Mouse (Mus musculus) heart, adult 18-20 months (tissue): Measurements from ENCODE around the gene Ildr1. TPM values are rescaled to one million over a fixed set of nuclear protein-coding genes. Genes with fewer than 3 reads are reported as not detected.

ENCODE experiments used
- DNase-seq, 2 experiments: peaks; one replicate each; pipeline ENCODE4 v3.0.0; 2021 to 2022; ENCODE audit warnings: mixed read lengths in 1 of 2
- long read RNA-seq, 2 experiments: library from polyadenylated mRNA; stranded (forward); transcript quantifications; one replicate each; pipeline ENCODE4 v2.0.0; 2021
- total RNA-seq, 2 experiments: library from RNA; stranded (reverse); gene quantifications; 2 replicates each; pipeline ENCODE4 v1.2.3; 2021

Gene Ildr1
- under 1 TPM in 1 of 2 experiments, not detected in 1; 0.44 TPM for total RNA-seq
- long read RNA-seq, experiment 1, result 0 reads
- long read RNA-seq, experiment 2, result 0 reads

- no peak for DNase-seq
These were observed at the start of gene Ildr1 for GRCm38 (mm10) chr16:36693818-36694413. Gene Ildr1, plus strand, starts transcription at chr16:36693978.

GRCm38 (mm10) chr16:36645124-36645523 lies 48.7 kb upstream of the Ildr1 start:
- no peak for DNase-seq

DNA sequence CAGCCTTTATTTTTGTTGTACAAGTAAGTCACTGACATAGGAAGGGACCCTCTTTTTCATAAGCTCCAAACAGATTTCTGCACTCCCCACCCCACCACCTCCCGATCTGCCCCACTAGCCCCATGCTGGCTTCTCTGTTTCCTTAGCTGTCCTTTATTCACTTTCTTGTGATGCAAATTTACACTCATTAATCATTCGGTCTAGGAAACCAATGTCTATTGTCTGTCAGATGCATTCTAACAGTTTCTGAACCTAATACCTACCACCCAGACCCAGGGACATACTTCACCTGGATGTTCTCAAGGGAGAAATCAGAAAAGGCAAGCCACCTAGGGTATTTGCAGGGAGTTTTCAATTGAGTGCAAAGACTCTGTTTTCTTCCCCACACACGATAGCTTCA lies 44.5 kb upstream of the Ildr1 start:
- no peak for DNase-seq

DNA sequence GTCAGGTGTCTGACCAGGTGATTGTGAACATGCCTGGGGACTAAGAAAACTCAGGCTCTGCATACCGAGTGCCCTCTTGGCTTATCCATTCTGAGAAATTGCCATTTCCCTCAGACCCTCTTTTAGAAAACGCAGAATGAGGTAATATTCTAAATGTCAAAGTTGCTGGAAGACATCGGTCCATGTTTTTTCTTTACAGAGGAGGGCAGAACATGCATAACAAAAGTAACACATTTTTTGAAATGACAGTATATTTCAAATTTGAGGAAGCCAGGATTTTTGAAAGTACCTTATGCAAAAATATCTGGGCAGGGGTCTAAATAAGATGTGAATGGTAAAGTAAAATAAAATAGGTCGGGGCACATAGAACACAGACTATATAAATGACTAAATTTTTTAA lies 43.3 kb upstream of the Ildr1 start:
- no peak for DNase-seq

- no peak for DNase-seq
These were observed 42.5 kb upstream of the Ildr1 start for GRCm38 (mm10) chr16:36651174-36651766.

- DNase-seq, result no peak
These were observed 38.6 kb upstream of the Ildr1 start for GRCm38 (mm10) chr16:36655199-36655598.

DNA sequence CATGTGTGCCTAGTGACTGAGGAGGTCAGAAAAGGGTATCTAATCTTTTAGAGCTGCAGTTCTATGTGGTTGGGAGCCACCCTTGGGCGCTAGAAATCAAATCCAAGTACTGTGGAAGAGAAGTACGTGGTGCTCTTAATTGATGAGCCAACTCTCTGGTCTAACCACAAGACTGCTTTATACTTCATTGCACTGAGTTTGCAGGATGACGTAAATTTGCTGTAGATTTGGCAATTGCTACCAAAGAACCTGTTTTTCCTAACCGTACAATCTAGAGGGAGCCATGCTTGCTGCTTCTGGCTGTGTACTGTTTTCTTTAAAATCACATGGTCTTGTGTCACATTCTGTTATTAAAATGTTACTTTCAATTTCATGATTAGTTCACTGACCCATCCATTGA lies 37.9 kb upstream of the Ildr1 start:
- DNase-seq, result no peak

DNA sequence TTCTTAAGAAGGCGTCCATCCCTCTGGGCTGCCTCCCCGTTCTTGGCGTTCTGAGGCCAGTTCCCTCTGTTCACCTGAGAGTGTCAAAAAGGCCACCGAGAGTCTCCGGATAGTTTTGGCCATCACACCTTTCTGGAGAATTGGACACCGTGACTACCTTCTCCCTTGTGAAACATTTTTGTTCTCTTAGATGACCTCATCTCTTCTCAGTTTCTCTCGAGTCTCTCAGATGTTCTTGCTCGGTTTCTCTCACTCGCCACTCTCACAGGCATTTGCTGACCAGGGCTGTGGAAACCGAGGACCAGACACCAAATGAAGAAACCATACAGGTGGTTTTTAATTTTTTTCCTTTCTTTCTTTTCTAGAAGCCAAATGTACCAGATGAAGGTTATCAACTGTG lies 32.4 kb upstream of the Ildr1 start:
- DNase-seq, result no peak

DNA sequence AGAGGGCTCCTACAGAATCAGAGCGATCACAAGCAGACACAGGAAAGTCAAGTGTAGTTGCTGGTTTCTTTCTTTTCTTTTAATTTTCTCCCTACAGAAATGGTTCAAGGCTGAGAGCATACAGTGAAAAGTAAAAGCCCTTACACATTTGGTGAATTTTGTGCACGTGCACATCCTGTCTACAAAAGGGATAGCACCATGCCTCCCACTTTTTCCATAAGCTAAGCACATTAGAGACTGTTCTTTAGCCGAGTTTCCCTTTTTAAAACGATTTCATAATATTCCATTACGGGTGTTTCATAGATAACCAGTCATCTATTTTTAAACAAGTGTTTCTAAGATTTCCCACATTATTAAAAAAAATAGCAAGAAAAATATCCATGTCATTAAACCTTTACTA lies 30.3 kb upstream of the Ildr1 start:
- DNase-seq, result no peak

DNA sequence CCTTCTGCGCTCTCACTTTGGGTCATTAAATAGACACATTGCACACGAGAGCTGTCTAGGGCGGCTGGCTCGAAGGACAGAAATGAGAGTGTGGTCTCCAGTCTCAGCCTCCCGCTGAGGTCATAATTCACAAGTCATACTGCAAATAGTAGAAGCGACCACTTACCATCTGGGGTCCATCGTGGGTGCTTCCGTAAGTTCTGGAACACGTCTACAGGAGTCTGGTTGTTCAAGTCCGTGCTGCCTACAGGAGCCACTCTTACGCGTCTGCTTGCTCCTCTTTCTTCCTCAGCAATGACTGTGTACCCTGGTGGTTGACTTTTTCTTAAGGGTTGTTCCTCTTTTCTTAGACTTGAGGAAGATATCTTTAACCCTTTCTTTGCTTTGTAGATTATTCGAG lies 28.0 kb upstream of the Ildr1 start, which contains the start of gene Cd86:
Cd86 (minus strand) TSS at position 300 of the 400 bp plus-strand sequence.
- DNase-seq, result peak; percentile 38 to 45

GRCm38 (mm10) chr16:36666448-36667017 lies 27.2 kb upstream of the Ildr1 start:
- DNase-seq, result no peak

- DNase-seq, result no peak
These were observed 23.2 kb upstream of the Ildr1 start for GRCm38 (mm10) chr16:36670590-36670989.

- no peak for DNase-seq
These were observed 20.6 kb upstream of the Ildr1 start for GRCm38 (mm10) chr16:36673196-36673595.

GRCm38 (mm10) chr16:36674457-36675204 lies 19.1 kb upstream of the Ildr1 start:
- DNase-seq, result no peak

- DNase-seq, result no peak
These were observed 18.5 kb upstream of the Ildr1 start for GRCm38 (mm10) chr16:36675304-36675703.

DNA sequence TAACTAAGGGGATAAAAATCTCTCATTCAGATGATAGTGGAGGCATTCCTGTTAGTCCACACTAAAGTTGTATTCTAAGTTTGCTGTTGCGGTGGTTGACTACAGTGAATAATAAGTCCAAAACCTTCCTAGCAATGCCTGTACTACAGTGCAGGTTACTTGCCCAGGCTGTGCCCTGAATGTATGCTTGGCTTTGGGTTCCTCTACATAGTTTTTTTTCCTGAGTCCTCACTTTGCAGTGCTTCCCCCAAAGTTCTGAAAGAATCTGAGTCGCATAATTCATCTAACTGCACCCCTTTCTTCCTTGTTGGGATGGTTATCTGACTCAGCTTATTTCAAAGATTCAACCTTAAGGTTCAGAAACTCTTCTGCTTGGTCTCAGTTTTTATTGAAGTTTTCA lies 17.9 kb upstream of the Ildr1 start:
- DNase-seq, result no peak

DNA sequence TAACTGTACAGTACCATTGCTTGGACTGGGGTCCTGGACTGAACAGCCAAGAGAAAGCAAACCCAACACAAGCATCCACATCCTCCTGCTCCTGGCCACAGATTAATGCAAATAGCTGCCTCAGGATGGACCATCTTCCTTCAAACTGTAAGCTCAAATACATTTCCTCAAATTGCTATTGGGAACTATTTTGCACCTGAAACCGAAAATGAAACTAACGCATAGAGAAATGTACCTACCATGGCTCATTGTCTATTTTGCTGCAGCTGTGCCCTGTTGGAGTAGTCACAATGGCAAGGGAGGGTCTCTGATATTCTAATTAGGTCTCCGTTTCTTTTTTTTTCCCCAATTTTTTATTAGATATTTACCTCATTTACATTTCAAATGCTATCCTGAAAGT lies 11.9 kb upstream of the Ildr1 start:
- no peak for DNase-seq

DNA sequence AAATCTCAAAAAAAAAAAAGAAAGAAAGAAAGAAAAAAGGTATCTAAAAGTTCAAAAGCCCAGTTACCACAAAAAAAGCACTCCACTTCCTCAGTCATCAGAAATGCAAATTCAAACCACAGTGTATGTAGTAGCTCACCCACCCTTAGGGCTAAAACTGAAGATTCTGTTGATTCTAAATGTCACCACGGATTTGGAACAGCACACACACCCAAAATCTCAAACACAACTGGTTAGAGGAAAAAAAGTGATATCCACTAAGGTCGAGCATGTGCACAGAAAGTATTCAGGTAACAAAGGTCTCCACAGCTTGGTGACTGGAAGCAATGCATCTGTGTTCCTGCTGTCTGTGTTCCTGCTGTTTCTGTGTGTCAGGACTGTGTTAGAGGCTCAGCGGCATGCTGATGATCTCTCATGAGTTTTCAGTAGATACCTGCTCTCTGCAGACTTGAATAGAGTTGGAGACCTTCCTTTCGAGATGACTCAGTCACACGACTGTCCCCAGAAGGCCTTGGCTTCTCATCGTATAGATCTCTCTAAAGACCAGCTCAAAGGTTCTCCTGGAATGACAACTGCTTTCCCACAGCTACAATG lies 9.4 kb upstream of the Ildr1 start:
- DNase-seq, result no peak

- no peak for DNase-seq
These were observed 5.7 kb upstream of the Ildr1 start for GRCm38 (mm10) chr16:36688076-36688475.

DNA sequence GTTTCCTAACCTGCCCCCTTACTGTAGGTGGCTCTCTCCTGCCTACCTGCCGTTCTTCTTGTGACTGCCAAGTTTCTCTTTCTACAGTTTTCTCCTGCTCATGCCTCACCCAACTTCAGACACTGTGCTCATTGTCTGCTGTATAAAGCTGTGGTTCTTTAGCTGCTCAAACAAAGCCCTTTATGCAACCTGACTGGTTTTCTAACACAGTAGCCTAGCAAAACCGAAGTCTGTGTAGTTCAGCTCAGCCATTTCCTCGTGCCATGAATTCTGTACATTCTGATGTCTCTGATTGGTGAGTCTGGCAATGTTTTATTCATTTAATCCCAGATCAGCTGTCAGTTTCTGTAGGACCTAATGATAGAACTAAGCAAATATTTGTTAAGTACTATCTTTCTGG lies 2.3 kb upstream of the Ildr1 start:
- no peak for DNase-seq

DNA sequence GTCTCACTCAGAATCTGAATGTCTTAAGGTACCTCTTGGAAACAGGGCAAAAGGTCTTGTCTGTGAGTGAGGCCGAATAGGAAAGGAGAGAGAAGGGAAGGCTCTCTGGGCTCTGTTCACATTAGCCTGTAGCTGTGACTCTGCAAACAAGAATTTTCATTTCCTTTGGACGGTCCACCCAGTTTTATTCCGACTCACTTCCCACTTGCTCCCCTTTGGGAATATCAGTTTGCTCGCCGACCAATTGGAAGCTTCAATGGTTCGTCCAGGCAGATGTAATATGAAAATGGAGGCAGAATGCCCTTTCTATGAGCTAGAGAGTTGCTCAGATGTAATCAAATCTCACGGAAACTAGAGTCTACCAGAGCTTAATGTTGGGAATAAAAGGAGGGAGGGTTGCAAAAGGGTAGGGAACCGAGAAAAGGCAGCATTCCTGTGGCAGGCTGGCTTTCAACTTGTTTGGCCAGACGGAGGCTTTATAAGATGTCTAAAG lies 1.1 kb downstream of the Ildr1 start:
- DNase-seq, result no peak

DNA sequence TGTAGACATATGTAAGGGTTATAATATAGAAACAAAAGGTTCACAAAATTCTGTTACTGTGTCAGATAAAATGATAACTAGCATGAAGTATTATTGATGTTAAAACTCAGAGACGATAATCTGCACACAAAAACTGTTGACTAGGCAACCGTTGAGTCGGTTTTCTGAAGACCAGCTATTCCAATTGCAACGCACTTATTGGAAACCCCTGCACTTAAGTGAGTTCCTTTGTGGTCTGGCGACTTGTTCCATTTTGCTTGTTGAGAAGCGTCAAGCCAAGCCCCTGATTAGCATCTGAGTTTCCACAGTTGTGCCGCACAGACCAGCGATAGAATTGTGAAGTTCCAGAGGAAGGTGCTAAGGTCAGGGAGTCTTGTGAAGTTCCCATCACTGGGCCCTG lies 3.6 kb downstream of the Ildr1 start:
- no peak for DNase-seq

GRCm38 (mm10) chr16:36700484-36700883 lies 6.7 kb downstream of the Ildr1 start:
- no peak for DNase-seq
